Mouse (Mus musculus) small intestine, adult 2 months (tissue): ENCODE measurements at regions not wholly inside any gene's neighbourhood (a gene's known extent, or its start where the extent isn't known, plus 50 kb on each side); places are given as distances from the start of the nearest gene placed in this dataset.

ENCODE experiments used
- CTCF ChIP-seq: fragments of 200-500 bp; IDR thresholded peaks from 2 replicates; pipeline ENCODE4 v1.5.1; 2012; ENCODE audit warnings: low read depth, mild to moderate bottlenecking, control low read depth, inconsistent platforms, low read length, moderate library complexity, mixed read lengths; ENCODE audit not compliant: insufficient replicate concordance, insufficient read length; ENCODE audit errors: extremely low read depth
- POLR2A ChIP-seq: fragments of 200-500 bp; IDR thresholded peaks from 2 replicates; pipeline ENCODE4 v1.6.1; 2012; ENCODE audit warnings: low read depth, mild to moderate bottlenecking, control low read depth, inconsistent platforms, low read length, moderate library complexity

- TF ChIP-seq CTCF: no peak
- no peak for TF ChIP-seq POLR2A
Observed at GRCm38 (mm10) chr3:121874576-121874975, 59.5 kb upstream of the Abcd3 start.
